Mouse (Mus musculus) layer of hippocampus, adult 9-11 months (tissue): ENCODE measurements around the gene Ankzf1.
"Not testable (repeated sequence)": the region's sequence is repeated elsewhere in the genome, so short reads cannot be mapped to it uniquely, and the experiment has no call there.

ENCODE experiments used
- DNase-seq: peaks from one replicate; pipeline ENCODE4 v3.0.0; 2022

Ankzf1 gene

GRCm38 (mm10) chr1:75227653-75228052 is 35.7 kb downstream of the Ankzf1 start:
- no peak for DNase-seq

GRCm38 (mm10) chr1:75229158-75229557 is 37.2 kb downstream of the Ankzf1 start:
- no peak for DNase-seq

- DNase-seq = no peak
Observed at GRCm38 (mm10) chr1:75230335-75230994, 38.5 kb downstream of the Ankzf1 start.

- DNase-seq = no peak
Observed at GRCm38 (mm10) chr1:75231224-75231623, 39.3 kb downstream of the Ankzf1 start.

GRCm38 (mm10) chr1:75231664-75232152 is 39.8 kb downstream of the Ankzf1 start, which contains the start of gene A630095N17Rik:
Gene A630095N17Rik (minus strand): TSS chr1:75232102.
- DNase-seq = no peak

GRCm38 (mm10) chr1:75232489-75232888 is 40.5 kb downstream of the Ankzf1 start:
- DNase-seq = not testable (repeated sequence)

GRCm38 (mm10) chr1:75234606-75235005 is 42.7 kb downstream of the Ankzf1 start:
- DNase-seq = peak; percentile 85

- peak; percentile 91 for DNase-seq
Observed at GRCm38 (mm10) chr1:75236117-75237050, 44.4 kb downstream of the Ankzf1 start, which contains the start of gene Dnajb2. Gene Dnajb2 (plus strand): TSS chr1:75236406.

GRCm38 (mm10) chr1:75239591-75239990 is 47.6 kb downstream of the Ankzf1 start:
- DNase-seq = peak; percentile 89

- DNase-seq = no peak
Observed at GRCm38 (mm10) chr1:75243411-75243810, 51.5 kb downstream of the Ankzf1 start.

GRCm38 (mm10) chr1:75244175-75244826 is 52.4 kb downstream of the Ankzf1 start:
- no peak for DNase-seq

GRCm38 (mm10) chr1:75244836-75245235 is 52.9 kb downstream of the Ankzf1 start:
- peak; percentile 73 for DNase-seq

GRCm38 (mm10) chr1:75247071-75247930 is 55.4 kb downstream of the Ankzf1 start:
- DNase-seq = no peak

- DNase-seq = peak; percentile 87
Observed at GRCm38 (mm10) chr1:75248041-75248772, 56.3 kb downstream of the Ankzf1 start.
